Mouse (Mus musculus) embryonic stem cell, embryonic (primary cell): ENCODE measurements around the gene Slc25a21.

Source experiments
- CTCF ChIA-PET, 4 experiments: fragments of 300-600 bp in 2 of 4; fragments of 350-600 bp in 2 of 4; sonication (Branson Sonifier 250); formaldehyde crosslinking; loops; one replicate each; lab custom pipeline; 2022; ENCODE audit warnings: inconsistent platforms in 2 of 4; lab: Charles Lee
- POLR2A ChIA-PET, 4 experiments: fragments of 300-600 bp in 2 of 4; fragments of 350-600 bp in 2 of 4; sonication (Branson Sonifier 250); formaldehyde crosslinking; loops; one replicate each; lab custom pipeline; 2022; ENCODE audit warnings: antibody characterized with exemption in 4 of 4, inconsistent platforms in 1 of 4; lab: Charles Lee

Slc25a21 gene

DNA sequence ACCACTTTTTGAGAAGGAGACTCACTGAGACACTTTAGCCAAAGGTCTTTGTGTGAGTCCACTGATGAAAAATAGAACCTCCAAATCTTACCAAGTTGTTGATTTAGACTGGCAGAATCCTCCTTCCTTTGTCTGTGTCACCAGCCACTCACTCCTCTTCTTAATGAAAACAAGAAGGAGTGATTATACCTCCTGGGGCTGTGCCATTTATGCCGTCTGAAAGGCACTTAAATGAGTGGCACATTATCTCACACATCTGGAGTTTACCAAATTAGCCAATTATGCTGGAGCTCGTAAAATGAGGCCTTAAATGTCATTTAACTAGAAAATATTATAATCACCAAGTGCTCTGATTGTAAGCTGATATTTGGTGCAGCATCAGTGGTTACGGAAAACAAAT, 345.8 kb downstream of the Slc25a21 start:
- POLR2A ChIA-PET, result no interaction called here
- CTCF ChIA-PET, result no interaction called here

DNA sequence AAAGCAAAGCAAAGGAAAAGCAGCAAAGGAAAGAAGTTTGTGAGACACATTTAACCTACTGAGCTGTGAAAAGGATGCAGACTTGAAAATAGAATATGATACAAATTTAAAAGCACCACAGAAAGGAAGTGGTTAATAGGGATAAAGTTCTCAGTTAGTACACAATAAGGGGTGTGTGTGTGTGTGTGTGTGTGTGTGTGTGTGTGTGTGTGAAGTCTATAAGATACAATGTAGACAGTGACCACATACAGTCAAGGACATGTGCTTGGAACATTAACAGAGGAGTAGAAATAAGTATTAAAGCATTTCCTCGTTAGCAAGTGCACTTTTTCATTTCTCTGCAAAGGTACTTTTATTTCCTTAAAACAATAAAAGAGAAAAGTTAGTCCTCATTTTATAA, 367.3 kb downstream of the Slc25a21 start:
- CTCF ChIA-PET, result interaction anchor here in 1 of 4 experiments (0.6 kb wide), 1 partner anchor 404 kb away, joined by 14 read pairs; no protein-coding TSS in a partner anchor

GRCm38 (mm10) chr12:56829455-56829883, 367.8 kb downstream of the Slc25a21 start:
- POLR2A ChIA-PET, result no interaction called here
- CTCF ChIA-PET, result interaction anchor here in 1 of 4 experiments (0.6 kb wide), 1 partner anchor 404 kb away, joined by 14 read pairs; no protein-coding TSS in a partner anchor

More for the DNA sequence above, 367.3 kb downstream of the Slc25a21 start:
- POLR2A ChIA-PET, result no interaction called here

GRCm38 (mm10) chr12:56827808-56828384, 369.4 kb downstream of the Slc25a21 start:
- ChIA-PET CTCF (no interaction called here), POLR2A (interaction anchor here in 1 of 4 experiments (0.6 kb wide), 1 partner anchor 832 kb away, joined by 3 read pairs; no protein-coding TSS in a partner anchor)

GRCm38 (mm10) chr12:56824688-56825087, 372.6 kb downstream of the Slc25a21 start:
- ChIA-PET POLR2A (no interaction called here), CTCF (interaction anchor here in 1 of 4 experiments (0.6 kb wide), 1 partner anchor 170 kb away, joined by 8 read pairs; no protein-coding TSS in a partner anchor)

DNA sequence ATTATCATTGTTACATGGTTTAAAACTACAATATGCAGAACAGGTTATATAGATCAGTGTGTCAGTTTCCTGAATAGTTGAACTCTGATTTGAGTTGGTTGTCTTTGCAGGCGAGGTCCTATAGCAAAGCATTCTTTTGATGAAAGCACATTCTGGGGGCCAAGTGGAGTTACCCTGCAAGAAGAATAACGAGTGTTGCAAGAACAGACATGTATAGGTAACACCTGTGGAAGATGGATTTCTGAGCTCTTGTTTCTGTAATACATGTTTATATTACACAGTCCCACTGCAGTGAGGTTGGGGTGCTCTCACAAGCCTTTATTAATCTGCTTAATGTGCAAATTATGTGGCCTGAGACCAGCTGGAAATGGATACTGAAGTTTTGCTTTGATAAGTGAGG, 375.1 kb downstream of the Slc25a21 start:
- ChIA-PET CTCF (no interaction called here), POLR2A (no interaction called here)

- CTCF ChIA-PET, result no interaction called here
- POLR2A ChIA-PET, result no interaction called here
Measured at GRCm38 (mm10) chr12:56820604-56821003, 376.7 kb downstream of the Slc25a21 start.

GRCm38 (mm10) chr12:56807483-56807882, 389.8 kb downstream of the Slc25a21 start:
- POLR2A ChIA-PET, result no interaction called here
- CTCF ChIA-PET, result no interaction called here

GRCm38 (mm10) chr12:56807078-56807477, 390.2 kb downstream of the Slc25a21 start:
- ChIA-PET CTCF (no interaction called here), POLR2A (no interaction called here)

GRCm38 (mm10) chr12:56804487-56804886, 392.8 kb downstream of the Slc25a21 start:
- CTCF ChIA-PET, result interaction anchor here in 1 of 4 experiments (0.6 kb wide), 1 partner anchor 1214 kb away, joined by 3 read pairs; no protein-coding TSS in a partner anchor
- POLR2A ChIA-PET, result no interaction called here

- ChIA-PET POLR2A (interaction anchor here in 1 of 4 experiments (1.2 kb wide), 1 partner anchor 10 kb away, joined by 3 read pairs; no protein-coding TSS in a partner anchor), CTCF (no interaction called here)
Measured at GRCm38 (mm10) chr12:56798641-56799415, 398.4 kb downstream of the Slc25a21 start.

- POLR2A ChIA-PET, result no interaction called here
- CTCF ChIA-PET, result interaction anchor here in 1 of 4 experiments (0.7 kb wide), 1 partner anchor 89 kb away, joined by 3 read pairs; no protein-coding TSS in a partner anchor
Measured at GRCm38 (mm10) chr12:56789236-56789635, 408.0 kb downstream of the Slc25a21 start.

DNA sequence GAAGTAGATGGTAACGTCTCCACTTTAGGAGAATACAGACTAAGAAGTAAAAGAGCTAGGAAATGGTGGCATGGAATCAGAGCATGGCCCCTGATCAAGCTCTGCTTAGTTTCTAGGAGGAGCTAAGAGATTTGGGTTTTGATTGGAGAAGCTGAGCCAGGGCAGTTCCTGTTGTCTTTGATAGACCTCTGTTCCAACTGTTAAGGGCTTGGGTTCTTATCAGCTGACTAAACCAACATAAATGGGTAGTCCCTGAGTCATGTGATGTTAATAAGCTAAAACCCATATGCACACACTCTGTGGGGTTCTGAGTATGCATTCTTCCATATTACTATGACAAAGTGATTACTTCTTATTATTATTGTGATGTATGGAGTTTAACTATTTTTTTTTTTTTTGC, 412.0 kb downstream of the Slc25a21 start:
- CTCF ChIA-PET, result interaction anchor here in 2 of 4 experiments (0.7 kb wide), 2 partner anchors 411 to 433 kb away, joined by 3 to 8 read pairs; no protein-coding TSS in a partner anchor
- POLR2A ChIA-PET, result no interaction called here

DNA sequence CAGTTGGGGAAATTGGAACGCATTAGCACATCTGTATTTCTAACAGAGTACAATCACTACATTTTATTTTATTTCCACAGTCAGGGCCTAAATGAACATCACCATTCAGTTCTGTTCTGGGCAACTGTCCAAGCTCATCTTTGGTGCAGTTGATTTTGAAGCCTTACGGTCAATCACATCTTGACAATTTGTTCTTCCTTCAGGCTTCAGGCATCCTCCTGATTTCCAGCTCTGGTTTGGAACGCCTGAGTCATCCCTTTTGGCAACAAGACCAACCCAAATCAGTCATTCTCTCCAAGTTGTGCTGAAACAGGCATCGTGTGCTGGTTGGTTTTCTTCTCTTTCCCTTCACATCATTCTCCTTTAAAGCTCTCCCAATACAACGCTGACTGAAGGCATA, 416.1 kb downstream of the Slc25a21 start:
- CTCF ChIA-PET, result no interaction called here
- POLR2A ChIA-PET, result interaction anchor here in 1 of 4 experiments (0.7 kb wide), 1 partner anchor 12 kb away, joined by 3 read pairs; no protein-coding TSS in a partner anchor

DNA sequence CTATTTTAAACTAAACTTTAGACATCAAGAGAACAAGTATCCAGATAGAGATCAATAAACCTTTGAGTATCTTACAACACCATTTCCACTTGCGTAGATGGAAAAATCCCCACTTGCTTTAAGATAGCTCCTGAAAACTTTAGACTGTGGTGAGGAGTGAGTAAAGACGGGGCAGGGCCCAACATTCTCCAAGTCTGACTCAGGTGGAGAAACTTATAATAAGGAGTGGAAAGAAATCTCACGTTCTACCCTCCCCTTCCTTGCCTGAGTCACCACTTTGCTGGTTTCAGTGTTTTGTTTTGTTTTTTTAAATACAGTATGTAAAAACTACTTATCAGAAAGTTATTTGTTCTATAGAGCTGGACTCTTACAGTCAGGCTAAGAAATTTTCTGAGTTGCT, 417.7 kb downstream of the Slc25a21 start:
- ChIA-PET CTCF (no interaction called here), POLR2A (interaction anchor here in 1 of 4 experiments (0.6 kb wide), 1 partner anchor 9 kb away, joined by 3 read pairs; no protein-coding TSS in a partner anchor)

DNA sequence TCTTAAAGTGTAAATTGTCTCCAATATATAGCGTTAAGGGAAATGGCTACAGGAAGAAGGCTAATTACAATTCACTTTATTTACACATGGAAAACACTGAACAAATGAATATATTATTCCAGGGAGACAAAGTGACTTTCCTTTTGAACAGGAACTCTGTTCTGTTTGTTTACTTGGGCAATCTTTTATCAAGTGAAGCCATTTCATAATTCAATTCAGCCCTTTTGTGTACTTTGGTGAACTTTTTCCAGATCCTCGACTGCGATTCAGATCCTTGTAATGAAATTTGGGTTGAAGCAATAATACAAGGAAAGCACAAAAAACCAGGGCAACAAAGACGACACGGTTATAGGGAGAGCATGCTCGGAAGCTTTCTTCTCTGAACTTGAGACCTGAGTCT, 423.3 kb downstream of the Slc25a21 start:
- CTCF ChIA-PET, result no interaction called here
- POLR2A ChIA-PET, result no interaction called here

DNA sequence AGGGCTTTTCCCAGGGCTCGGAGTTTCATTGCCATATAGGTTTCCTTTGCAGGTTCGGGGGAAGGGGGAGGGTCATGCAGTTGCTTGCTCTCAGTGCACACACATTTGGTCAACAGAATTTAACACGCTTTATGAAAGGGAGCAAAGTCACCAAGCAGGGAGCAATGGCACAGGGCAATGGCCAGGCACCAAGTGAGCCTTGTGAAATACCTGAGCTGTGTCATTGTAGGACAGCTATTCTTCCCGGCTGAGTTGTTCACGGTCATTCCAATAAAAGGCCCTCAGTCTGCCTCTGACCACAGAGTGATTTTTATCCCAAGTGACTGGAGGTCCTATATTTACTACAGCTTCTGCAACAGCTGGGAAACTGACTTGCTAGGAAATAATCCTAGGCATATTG, 427.9 kb downstream of the Slc25a21 start:
- CTCF ChIA-PET, result no interaction called here
- POLR2A ChIA-PET, result no interaction called here

DNA sequence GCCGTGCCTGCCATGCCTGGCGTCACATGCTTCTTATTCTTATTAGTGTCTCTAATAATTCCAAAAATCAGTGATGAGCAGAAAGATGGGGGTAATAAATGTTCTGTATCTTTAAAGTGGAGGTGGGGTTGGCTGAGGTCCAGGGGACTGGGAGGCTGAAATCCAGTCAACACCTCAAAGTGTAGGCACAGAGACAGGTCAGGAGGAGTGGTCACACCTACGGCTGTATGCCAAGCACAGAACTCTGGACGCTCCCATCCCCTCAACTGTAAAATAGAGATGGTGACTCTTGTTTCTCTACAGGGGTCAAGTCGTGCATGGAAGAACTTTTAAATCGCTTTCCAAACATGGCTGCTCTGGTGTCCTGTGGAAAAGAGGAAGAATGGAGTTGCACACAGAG, 429.8 kb downstream of the Slc25a21 start:
- ChIA-PET CTCF (no interaction called here), POLR2A (no interaction called here)

DNA sequence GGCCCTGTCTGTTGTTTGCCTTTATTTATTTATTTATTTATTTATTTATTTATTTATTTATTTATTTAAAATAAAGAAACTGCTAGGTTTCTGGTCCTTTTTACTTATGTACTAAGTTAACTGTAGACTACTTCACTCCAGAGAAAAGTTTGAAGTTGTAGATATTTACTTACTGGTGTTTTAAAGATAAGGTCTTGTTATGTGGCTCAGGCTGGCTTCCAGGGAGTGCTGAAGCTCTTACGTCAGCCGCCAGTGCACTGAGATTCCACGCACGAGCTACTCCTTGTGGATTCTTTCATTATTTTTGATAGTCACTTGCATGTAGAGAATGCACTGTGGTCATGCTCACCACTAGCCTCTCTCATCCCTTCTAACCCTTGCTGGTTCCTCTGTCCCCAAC, 460.2 kb downstream of the Slc25a21 start:
- POLR2A ChIA-PET, result no interaction called here
- CTCF ChIA-PET, result no interaction called here

- POLR2A ChIA-PET, result no interaction called here
- CTCF ChIA-PET, result interaction anchor here in 1 of 4 experiments (0.6 kb wide), 1 partner anchor 26 kb away, joined by 3 read pairs; no protein-coding TSS in a partner anchor
Measured at GRCm38 (mm10) chr12:56727631-56728030, 469.6 kb downstream of the Slc25a21 start.
